Mouse (Mus musculus) small intestine, adult 2 months (tissue): ENCODE results near the gene Gm3250.
"Not testable (repeated sequence)": the region's sequence is repeated elsewhere in the genome, so short reads cannot be mapped to it uniquely, and the experiment has no call there.

Source experiments
- CTCF ChIP-seq: fragments of 200-500 bp; IDR thresholded peaks from 2 replicates; pipeline ENCODE4 v1.5.1; 2012; ENCODE audit warnings: low read depth, mild to moderate bottlenecking, control low read depth, inconsistent platforms, low read length, moderate library complexity, mixed read lengths; ENCODE audit not compliant: insufficient replicate concordance, insufficient read length; ENCODE audit errors: extremely low read depth
- POLR2A ChIP-seq: fragments of 200-500 bp; IDR thresholded peaks from 2 replicates; pipeline ENCODE4 v1.6.1; 2012; ENCODE audit warnings: low read depth, mild to moderate bottlenecking, control low read depth, inconsistent platforms, low read length, moderate library complexity

DNA sequence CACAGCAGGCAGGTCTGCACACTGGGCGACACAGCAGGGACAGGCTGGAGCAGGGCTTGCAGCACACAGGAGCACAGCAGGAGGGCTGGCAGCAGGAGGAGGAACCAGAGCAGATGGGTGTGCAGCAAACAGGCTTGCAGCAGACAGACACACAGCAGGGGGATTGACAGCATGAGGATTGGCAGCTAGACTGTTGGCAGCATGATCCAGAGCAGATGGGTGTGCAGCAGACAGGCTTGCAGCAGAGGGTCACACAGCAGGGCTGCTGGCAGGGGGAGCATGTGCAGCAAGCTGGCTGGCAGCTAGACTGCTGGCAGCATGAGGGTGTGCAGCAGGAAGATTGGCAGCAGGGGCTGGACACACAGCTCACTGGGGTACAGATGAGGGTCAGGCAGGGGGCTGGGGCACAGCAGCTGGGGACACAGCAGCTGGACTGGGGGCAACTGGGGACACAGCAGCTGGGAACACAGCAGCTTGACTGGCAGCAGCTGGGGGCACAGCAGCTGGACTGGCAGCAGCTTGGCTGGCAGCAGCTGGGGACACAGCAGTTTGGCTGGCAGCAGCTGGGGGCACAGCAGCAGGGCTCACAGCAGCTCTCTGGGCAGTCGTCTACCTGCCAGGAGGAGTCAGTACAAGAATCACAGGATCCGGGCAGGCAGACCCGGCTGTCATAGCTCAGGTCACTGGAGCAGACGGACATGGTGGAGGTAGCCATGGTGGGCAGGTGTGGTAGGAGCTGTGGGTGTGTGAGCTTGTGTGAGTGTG is 40.2 kb downstream of the Gm3250 start, which contains the start of gene Gm18596:
- TF ChIP-seq CTCF, POLR2A: not testable (repeated sequence)
